Mouse (Mus musculus): Measurements from ENCODE around the gene Fam172a. TPM values are rescaled to one million over a fixed set of nuclear protein-coding genes. Genes with fewer than 3 reads are reported as not detected.

Fam172a gene
- polyA plus RNA-seq, 1 experiment from 2014 or later, result 27.0 TPM

GRCm38 (mm10) chr13:78210029-78210747, 508.4 kb downstream of the Fam172a start:
- no peak; the same call in 1 of the 2 replicates for ATAC-seq (ENCODE audit: insufficient number of reproducible peaks, insufficient read depth, low FRiP score, low TSS enrichment, low read depth)
- WGBS, result under 1% methylated on average over 38 of the region's 38 CpGs

DNA sequence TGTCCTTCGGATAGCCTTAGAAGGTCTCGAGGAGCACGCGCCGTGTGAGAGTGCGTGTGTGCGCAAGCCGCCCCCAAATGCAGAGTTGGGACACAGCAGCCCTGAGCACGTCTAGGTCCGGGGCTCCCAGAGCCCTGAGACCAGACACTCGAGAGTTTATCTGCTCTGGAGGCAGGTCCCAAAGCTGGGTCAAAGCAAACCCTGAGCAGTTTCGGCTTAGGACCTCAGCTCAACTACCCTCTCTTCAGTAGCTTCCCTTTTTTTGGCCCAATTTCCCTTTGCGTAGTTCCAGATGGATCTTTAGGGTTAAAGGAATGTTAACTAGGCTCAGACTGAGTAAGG, 508.9 kb downstream of the Fam172a start:
- H3K9ac ChIP-seq (replicated peaks), result no peak overlapping the region
- peak overlapping the region; percentile 36 for H3K4me3 ChIP-seq (replicated peaks)
- peaks cover 72% of the 10 kb centered on the region for H3K27me3 ChIP-seq
- ATAC-seq (ENCODE audit: insufficient number of reproducible peaks, insufficient read depth, low FRiP score, low TSS enrichment, low read depth), result no peak
- H3K4me2 ChIP-seq, result peak overlapping the region; percentile 70
- H3K4me1 ChIP-seq (replicated peaks), result peaks cover 21% of the 10 kb centered on the region
- no peaks in the 10 kb centered on the region for H3K36me3 ChIP-seq
- 2% methylated on average over 13 of the region's 13 CpGs for WGBS
- H3K27ac ChIP-seq, result no peak overlapping the region
- H3K9me3 ChIP-seq, result no peaks in the 10 kb centered on the region

More at GRCm38 (mm10) chr13:78210029-78210747, 508.4 kb downstream of the Fam172a start:
- Histone ChIP-seq H3K9me3 (no peaks in the 10 kb centered on the region), H3K4me1 (replicated peaks) (peaks cover 21% of the 10 kb centered on the region), H3K9ac (replicated peaks) (no peak overlapping the region; the same call in 1 of the 2 replicates), H3K27ac (no peak overlapping the region), H3K4me2 (peak overlapping the region; percentile 70), H3K27me3 (peaks cover 77% of the 10 kb centered on the region), H3K4me3 (replicated peaks) (peak overlapping the region; percentile 36), H3K36me3 (no peaks in the 10 kb centered on the region)

DNA sequence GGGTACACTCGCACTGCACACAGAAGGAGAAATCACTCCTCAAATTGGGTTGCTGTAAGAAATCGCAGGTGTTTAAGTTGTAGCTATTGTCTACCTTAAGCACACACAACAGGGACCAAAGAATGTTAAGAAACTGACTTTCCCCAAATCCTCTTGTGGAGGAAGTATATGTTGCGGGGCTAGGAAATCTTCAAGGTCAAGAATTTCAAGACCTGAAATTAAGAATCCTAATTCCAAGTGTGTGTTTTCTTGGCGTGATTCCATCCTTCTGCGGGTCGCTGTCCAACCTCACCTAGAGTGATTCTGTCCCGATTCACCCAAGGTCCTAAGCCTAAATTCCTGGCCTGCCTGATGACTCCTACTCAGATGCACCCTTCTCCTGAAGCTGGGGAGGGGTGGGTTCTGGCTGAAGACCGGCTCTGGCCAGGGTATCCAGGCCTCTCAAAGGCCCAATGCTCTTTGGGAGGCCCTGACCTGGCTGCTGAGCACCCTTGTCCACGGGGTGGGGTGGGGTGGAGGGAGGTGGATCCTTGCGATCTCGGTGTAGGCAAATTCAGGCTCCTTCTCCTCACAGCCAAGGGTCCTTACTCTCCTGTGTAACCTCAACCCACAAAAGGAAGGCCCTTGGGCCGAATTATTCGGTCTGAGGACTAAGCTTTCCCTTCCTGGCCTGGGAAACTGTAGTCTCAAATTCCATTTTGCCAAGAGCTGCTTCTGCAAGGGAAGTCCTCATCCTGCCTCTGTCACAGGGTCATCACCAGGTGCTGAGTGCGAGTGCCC, 509.6 kb downstream of the Fam172a start:
- H3K27ac ChIP-seq, result no peak overlapping the region
- ATAC-seq (ENCODE audit: insufficient number of reproducible peaks, insufficient read depth, low FRiP score, low TSS enrichment, low read depth), result no peak
- 9% methylated on average over 14 of the region's 14 CpGs for WGBS
- no peaks in the 10 kb centered on the region for H3K9me3 ChIP-seq
- H3K4me3 ChIP-seq (replicated peaks), result no peak overlapping the region
- H3K9ac ChIP-seq (replicated peaks), result no peak overlapping the region
- H3K27me3 ChIP-seq, result peaks cover 69% of the 10 kb centered on the region
- no peak overlapping the region for H3K4me2 ChIP-seq
- no peaks in the 10 kb centered on the region for H3K36me3 ChIP-seq
- H3K4me1 ChIP-seq (replicated peaks), result peaks cover 21% of the 10 kb centered on the region

DNA sequence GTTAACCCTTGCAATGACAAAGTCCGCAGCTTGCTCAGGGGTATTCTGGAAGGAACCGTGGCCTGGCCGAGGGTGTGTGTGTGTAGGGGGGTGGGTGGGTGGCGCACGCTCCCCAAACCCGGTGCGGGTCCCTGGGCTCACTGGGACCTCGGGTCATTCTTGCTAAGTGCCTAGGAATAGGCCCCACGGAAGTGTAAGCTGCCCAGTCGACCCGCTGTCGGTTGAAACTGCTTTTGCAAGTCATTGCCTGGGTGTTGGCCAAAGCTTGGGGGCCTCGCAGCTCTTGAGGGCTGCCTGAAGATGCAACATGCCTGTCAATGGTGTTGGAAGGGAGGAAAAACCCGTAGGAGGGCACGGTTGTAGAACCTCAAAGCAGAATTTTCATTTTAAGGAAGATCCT, 510.3 kb downstream of the Fam172a start:
- H3K4me1 ChIP-seq (replicated peaks), result peaks cover 21% of the 10 kb centered on the region
- ATAC-seq (ENCODE audit: insufficient number of reproducible peaks, insufficient read depth, low FRiP score, low TSS enrichment, low read depth), result no peak
- no peak overlapping the region for H3K9ac ChIP-seq (replicated peaks)
- no peak overlapping the region for H3K4me3 ChIP-seq (replicated peaks)
- no peak overlapping the region for H3K27ac ChIP-seq
- H3K9me3 ChIP-seq, result no peaks in the 10 kb centered on the region
- peaks cover 66% of the 10 kb centered on the region for H3K27me3 ChIP-seq
- no peaks in the 10 kb centered on the region for H3K36me3 ChIP-seq
- H3K4me2 ChIP-seq, result no peak overlapping the region
- 15% methylated on average over 15 of the region's 15 CpGs for WGBS

- H3K9me3 ChIP-seq, result no peaks in the 10 kb centered on the region
- H3K27me3 ChIP-seq, result peaks cover 57% of the 10 kb centered on the region
- no peak overlapping the region for H3K4me2 ChIP-seq
- no peak overlapping the region for H3K4me3 ChIP-seq (replicated peaks)
- WGBS, result 13% methylated on average over 2 of the region's 2 CpGs
- H3K36me3 ChIP-seq, result no peaks in the 10 kb centered on the region
- ATAC-seq (ENCODE audit: insufficient number of reproducible peaks, insufficient read depth, low FRiP score, low TSS enrichment, low read depth), result no peak
- no peak overlapping the region for H3K9ac ChIP-seq (replicated peaks)
- H3K27ac ChIP-seq, result no peak overlapping the region
- peaks cover 21% of the 10 kb centered on the region for H3K4me1 ChIP-seq (replicated peaks)
Observed at GRCm38 (mm10) chr13:78213155-78213554, 511.3 kb downstream of the Fam172a start.

GRCm38 (mm10) chr13:78215223-78215622, 513.4 kb downstream of the Fam172a start:
- no peak overlapping the region for H3K9ac ChIP-seq (replicated peaks)
- 56% methylated on average over 2 of the region's 2 CpGs for WGBS

More at GRCm38 (mm10) chr13:78215223-78215622, 513.4 kb downstream of the Fam172a start:
- H3K4me3 ChIP-seq (replicated peaks), result no peak overlapping the region
- no peak for ATAC-seq (ENCODE audit: insufficient number of reproducible peaks, insufficient read depth, low FRiP score, low TSS enrichment, low read depth)
- no peak overlapping the region for H3K27ac ChIP-seq
- H3K36me3 ChIP-seq, result no peaks in the 10 kb centered on the region
- H3K27me3 ChIP-seq, result peaks cover 36% of the 10 kb centered on the region
- H3K4me1 ChIP-seq (replicated peaks), result peaks cover 13% of the 10 kb centered on the region
- H3K4me2 ChIP-seq, result no peak overlapping the region
- H3K9me3 ChIP-seq, result no peaks in the 10 kb centered on the region

Measured in limb, embryonic 12.5 days (tissue).